Comparison of ENCODE assay signal across 11 mouse cellular contexts in the genomic region with DNA sequence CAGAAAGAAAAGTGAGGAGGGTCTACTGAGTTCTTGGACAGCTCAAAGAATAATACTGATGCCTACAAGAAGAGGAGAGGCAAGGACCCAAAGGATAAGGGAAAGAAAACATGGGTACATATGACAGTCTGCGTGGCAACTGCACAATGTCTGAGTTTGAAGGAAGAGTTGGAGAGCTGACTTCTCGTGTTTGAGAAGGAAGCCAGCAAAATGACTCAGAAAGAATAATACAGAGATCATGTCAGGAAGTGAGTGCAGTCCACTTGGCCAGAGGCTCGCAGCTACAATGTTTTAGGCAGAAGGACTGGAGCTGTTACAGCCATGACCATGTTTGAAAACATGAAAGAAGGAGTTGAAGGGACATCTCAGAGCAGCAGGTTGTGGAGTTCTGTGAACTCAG. TPM values are rescaled to one million over a fixed set of nuclear protein-coding genes. Genes with fewer than 3 reads are reported as not detected.
DNase-seq lines count a peak whose midpoint lies in the region; ATAC-seq and TF ChIP-seq lines count a peak whose summit lies in the region.
"Had no signal": no experiment of that assay in that cellular context is flagged by ENCODE, and none has a peak within 500 bp of the region (broad histone marks: within the 10 kb centered on the region; RNA-seq: fewer than 3 reads in every experiment).

No protein-coding gene starts in this region.

- no peak for DNase-seq in testis, postnatal 10 days (ENCODE audit: low spot score)
- no peak for DNase-seq in left cerebral cortex, adult 2 months (ENCODE audit: extremely low spot score in 1 of 2, low spot score in 2 of 2)
- no peak for DNase-seq in gastrocnemius, postnatal 4 days (ENCODE audit: low spot score in 2 of 2)
- DNase-seq: cerebellum, postnatal 14 days; left cerebral cortex, postnatal 4 days; lung, postnatal 10 days; right cerebral cortex, adult 18-20 months had no signal

- no peak overlapping the region for H3K9ac ChIP-seq in hindbrain, embryonic 12.5 days
- H3K9ac ChIP-seq in hindbrain, embryonic 16.5 days (ENCODE audit: low read depth, low read length), result no peak overlapping the region
- no peak overlapping the region for H3K9ac ChIP-seq in hindbrain, embryonic 15.5 days

- peak overlapping the region; percentile 83 for H3K27ac ChIP-seq in hindbrain, embryonic 12.5 days
- H3K27ac ChIP-seq in hindbrain, embryonic 16.5 days (ENCODE audit: low read depth, low read length), result no peak overlapping the region
- H3K27ac ChIP-seq in testis, adult 2 months (ENCODE audit: control insufficient read depth, insufficient read depth, low read depth, low read length), result peak overlapping the region; percentile 86
- peak overlapping the region; percentile 73 for H3K27ac ChIP-seq in hindbrain, embryonic 15.5 days (replicated peaks)
- H3K27ac ChIP-seq in left cerebral cortex, adult 2 months, result no peak overlapping the region

- peaks cover 72% of the 10 kb centered on the region for H3K4me1 ChIP-seq in hindbrain, embryonic 12.5 days
- peaks cover 35% of the 10 kb centered on the region for H3K4me1 ChIP-seq in hindbrain, embryonic 16.5 days (ENCODE audit: control insufficient read depth, insufficient read depth, low read depth, low read length)
- peaks cover 13% of the 10 kb centered on the region for H3K4me1 ChIP-seq in testis, adult 2 months (ENCODE audit: control insufficient read depth, insufficient read depth, low read length)
- H3K4me1 ChIP-seq in hindbrain, embryonic 15.5 days (replicated peaks), result peaks cover 62% of the 10 kb centered on the region

- no peak overlapping the region for H3K4me3 ChIP-seq in hindbrain, embryonic 12.5 days
- H3K4me3 ChIP-seq in hindbrain, embryonic 16.5 days (ENCODE audit: low read length), result no peak overlapping the region
- H3K4me3 ChIP-seq in testis, adult 2 months (ENCODE audit: control insufficient read depth, low read depth, low read length), result no peak overlapping the region
- no peak overlapping the region for H3K4me3 ChIP-seq in hindbrain, embryonic 15.5 days
- no peak overlapping the region for H3K4me3 ChIP-seq in left cerebral cortex, adult 2 months

- ATAC-seq in hindbrain, embryonic 12.5 days (ENCODE audit: low FRiP score), result no peak
- ATAC-seq in hindbrain, embryonic 16.5 days, result no peak
- no peak for ATAC-seq in hindbrain, embryonic 15.5 days (ENCODE audit: low FRiP score, low read depth)

- 78% methylated on average over 3 of the region's 3 CpGs for WGBS in hindbrain, embryonic 12.5 days
- WGBS in hindbrain, embryonic 16.5 days, result 71% methylated on average over 3 of the region's 3 CpGs
- 82% methylated on average over 3 of the region's 3 CpGs for WGBS in hindbrain, embryonic 15.5 days

- no peak overlapping the region for H3K4me2 ChIP-seq in hindbrain, embryonic 12.5 days (replicated peaks)
- H3K4me2 ChIP-seq in hindbrain, embryonic 16.5 days (ENCODE audit: low read length), result no peak overlapping the region
- no peak overlapping the region for H3K4me2 ChIP-seq in hindbrain, embryonic 15.5 days

- no peaks in the 10 kb centered on the region for H3K9me3 ChIP-seq in hindbrain, embryonic 12.5 days (replicated peaks)
- no peaks in the 10 kb centered on the region for H3K9me3 ChIP-seq in hindbrain, embryonic 16.5 days (ENCODE audit: control insufficient read depth, low read length)
- H3K9me3 ChIP-seq in hindbrain, embryonic 15.5 days, result no peaks in the 10 kb centered on the region

- no peak for TF ChIP-seq CTCF in testis, adult 2 months (IDR thresholded peaks at IDR 0.05; ENCODE audit: control insufficient read depth, insufficient read depth, insufficient replicate concordance, low read depth, low read length)
- TF ChIP-seq CTCF in left cerebral cortex, adult 2 months (IDR thresholded peaks at IDR 0.05), result no peak

- intact Hi-C loops in left cerebral cortex, adult 2 months (cut with DNase I), result loop anchor here (5.0 kb wide), 1 partner anchor 173 kb away; the partner anchor contains the start of gene Rev3l

- H3K36me3 ChIP-seq in hindbrain, embryonic 12.5 days, result peaks cover 3% of the 10 kb centered on the region; the same call in 1 of the 2 replicates
- peaks cover 2% of the 10 kb centered on the region; the same call in 1 of the 2 replicates for H3K36me3 ChIP-seq in hindbrain, embryonic 16.5 days (ENCODE audit: control insufficient read depth, insufficient read depth, low read length)
- H3K36me3 ChIP-seq in testis, adult 2 months (ENCODE audit: control insufficient read depth, insufficient read depth, low read length), result no peaks in the 10 kb centered on the region
- H3K36me3 ChIP-seq in hindbrain, embryonic 15.5 days, result no peaks in the 10 kb centered on the region; the same call in 1 of the 2 replicates

- H3K27me3 ChIP-seq in hindbrain, embryonic 12.5 days, result no peaks in the 10 kb centered on the region
- no peaks in the 10 kb centered on the region for H3K27me3 ChIP-seq in hindbrain, embryonic 16.5 days (replicated peaks; ENCODE audit: control insufficient read depth, insufficient read depth, low read length)
- no peaks in the 10 kb centered on the region for H3K27me3 ChIP-seq in testis, adult 2 months (ENCODE audit: control insufficient read depth, insufficient read depth, low read length)
- no peaks in the 10 kb centered on the region for H3K27me3 ChIP-seq in hindbrain, embryonic 15.5 days

- TF ChIP-seq POLR2A in testis, adult 2 months (IDR thresholded peaks at IDR 0.05; ENCODE audit: control insufficient read depth, low read depth, low read length), result no peak

RNA-seq across cellular contexts. Expression of gene Traf3ip2, which starts 53.4 kb away (rescaled TPM):
- polyA plus RNA-seq in hindbrain, embryonic 12.5 days (2016; fragmentation: Nextera tagmentation; extraction: Ambion mirVana), result 5.8 and 7.0 TPM in 2 replicates
- polyA plus RNA-seq in hindbrain, embryonic 16.5 days (2015; fragmentation: Nextera tagmentation; extraction: Ambion mirVana), result 6.7 and 8.0 TPM in 2 replicates
- polyA plus RNA-seq in testis, adult 2 months (2012; rRNA removed), result 1.1 and 2.6 TPM in 2 replicates
- 7.4 and 7.9 TPM in 2 replicates for polyA plus RNA-seq in hindbrain, embryonic 15.5 days (2015; fragmentation: Nextera tagmentation; extraction: Ambion mirVana)
- total RNA-seq in left cerebral cortex, adult 2 months (2021), result under 1 TPM; 0.61 to 0.82 TPM
- 1 to 10 TPM; 4.4 to 5.8 TPM for total RNA-seq in gastrocnemius, postnatal 4 days (2021)

Comparison
In these comparisons a context has a peak if more than half of its experiments do, and no peak if none do; other contexts are left out.
1. H3K27ac ChIP-seq: peak in hindbrain, embryonic 12.5 days (single experiment), testis, adult 2 months (single experiment) and hindbrain, embryonic 15.5 days (single experiment); none in hindbrain, embryonic 16.5 days (single experiment) and left cerebral cortex, adult 2 months (single experiment).